Mouse (Mus musculus) limb, embryonic 11.5 days (tissue): Measurements from ENCODE around the gene Sdcbp2. TPM values are rescaled to one million over a fixed set of nuclear protein-coding genes. Genes with fewer than 3 reads are reported as not detected.
"Not testable (repeated sequence)": the region's sequence is repeated elsewhere in the genome, so short reads cannot be mapped to it uniquely, and the experiment has no call there.

Experiments
- ATAC-seq: fragments of 200-750 bp; cut with Nextera tagmentation; 2 replicates; pipeline ENCODE4 v1.8.0; 2017; ENCODE audit warnings: low read depth; ENCODE audit not compliant: insufficient number of reproducible peaks, low FRiP score, low TSS enrichment
- DNase-seq: peaks from one replicate; pipeline ENCODE4 v3.0.0-alpha.2; 2015; ENCODE audit warnings: low spot score
- H3K27ac ChIP-seq: fragments of 300-500 bp; sonication (generic); replicated peaks from 2 replicates; pipeline ENCODE4 v1.5.1; 2014; ENCODE audit warnings: low read depth, mild to moderate bottlenecking, low read length
- H3K27me3 ChIP-seq: fragments of 300-500 bp; sonication (generic); 2 replicates; pipeline ENCODE4 v1.6.1; 2014; ENCODE audit warnings: mild to moderate bottlenecking, low read length, mixed read lengths; ENCODE audit not compliant: control insufficient read depth, insufficient read depth
- H3K36me3 ChIP-seq: fragments of 300-500 bp; sonication (generic); 2 replicates; pipeline ENCODE4 v1.6.1; 2014; ENCODE audit warnings: mild to moderate bottlenecking, low read length, moderate library complexity, mixed read lengths; ENCODE audit not compliant: control insufficient read depth, insufficient read depth
- H3K4me1 ChIP-seq: fragments of 300-500 bp; sonication (generic); 2 replicates; pipeline ENCODE4 v1.6.1; 2014; ENCODE audit warnings: low read length, mixed read lengths; ENCODE audit not compliant: control insufficient read depth, insufficient read depth
- H3K4me2 ChIP-seq: fragments of 300-500 bp; sonication (generic); 2 replicates; pipeline ENCODE4 v1.6.1; 2014; ENCODE audit warnings: low read depth, mild to moderate bottlenecking, moderate library complexity; ENCODE audit not compliant: severe bottlenecking
- H3K4me3 ChIP-seq: fragments of 300-500 bp; sonication (generic); 2 replicates; pipeline ENCODE4 v1.5.1; 2014; ENCODE audit warnings: low read depth, low read length
- H3K9ac ChIP-seq: fragments of 300-500 bp; sonication (generic); 2 replicates; pipeline ENCODE4 v1.6.1; 2014; ENCODE audit warnings: mild to moderate bottlenecking, low read length
- H3K9me3 ChIP-seq: fragments of 300-500 bp; sonication (generic); 2 replicates; pipeline ENCODE4 v1.6.1; 2016; ENCODE audit warnings: low read length; ENCODE audit not compliant: control insufficient read depth
- WGBS: fragments of 180-500 bp; shearing (Covaris S2); extraction: QIAGEN DNeasy Blood & Tissue Kit; methylation state at CpG from one replicate; pipeline ENCODE4 v1.1.7; 2014; 5-methylcytosine and 5-hydroxymethylcytosine counted together
- polyA plus RNA-seq: library from polyadenylated mRNA; unstranded; fragments of >200 nt; fragmentation: Nextera tagmentation; extraction: Ambion mirVana; gene quantifications from 2 replicates; pipeline ENCODE4 v1.2.1, GENCODE M21; 2014

Sdcbp2 gene
- polyA plus RNA-seq, 1 experiment from 2014 or later: 0.48 TPM

GRCm38 (mm10) chr2:151605437-151605987 is 33.1 kb downstream of the Sdcbp2 start:
- WGBS: 51% methylated on average over 9 of the region's 11 CpGs
- 0 out of 2 replicates have a peak, but pooled peaks cover 3% of the 10 kb centered on the region for H3K4me1 ChIP-seq
- no peaks in the 10 kb centered on the region for H3K9me3 ChIP-seq
- 0 out of 2 replicates have a peak overlapping the region, but pooled peaks have one; percentile 45 for H3K27ac ChIP-seq
- no peak overlapping the region for H3K4me3 ChIP-seq
- no peaks in the 10 kb centered on the region for H3K36me3 ChIP-seq
- no peaks in the 10 kb centered on the region for H3K27me3 ChIP-seq
- ATAC-seq (peak; percentile 86), DNase-seq (peak; percentile 69)
- 0 out of 2 replicates have a peak overlapping the region, but pooled peaks have one; percentile 5 for H3K4me2 ChIP-seq
- no peak overlapping the region for H3K9ac ChIP-seq

- no peak for ATAC-seq
- H3K4me2 ChIP-seq: no peak overlapping the region
- H3K4me1 ChIP-seq: 0 out of 2 replicates have a peak, but pooled peaks cover 3% of the 10 kb centered on the region
- no peak overlapping the region for H3K4me3 ChIP-seq
- no peak for DNase-seq
- WGBS: 63% methylated on average over 1 of the region's 1 CpGs
- no peaks in the 10 kb centered on the region for H3K9me3 ChIP-seq
- H3K27me3 ChIP-seq: no peaks in the 10 kb centered on the region
- no peaks in the 10 kb centered on the region for H3K36me3 ChIP-seq
- H3K9ac ChIP-seq: no peak overlapping the region
- H3K27ac ChIP-seq: no peak overlapping the region
Measured at GRCm38 (mm10) chr2:151608435-151608834, 36.0 kb downstream of the Sdcbp2 start.

DNA sequence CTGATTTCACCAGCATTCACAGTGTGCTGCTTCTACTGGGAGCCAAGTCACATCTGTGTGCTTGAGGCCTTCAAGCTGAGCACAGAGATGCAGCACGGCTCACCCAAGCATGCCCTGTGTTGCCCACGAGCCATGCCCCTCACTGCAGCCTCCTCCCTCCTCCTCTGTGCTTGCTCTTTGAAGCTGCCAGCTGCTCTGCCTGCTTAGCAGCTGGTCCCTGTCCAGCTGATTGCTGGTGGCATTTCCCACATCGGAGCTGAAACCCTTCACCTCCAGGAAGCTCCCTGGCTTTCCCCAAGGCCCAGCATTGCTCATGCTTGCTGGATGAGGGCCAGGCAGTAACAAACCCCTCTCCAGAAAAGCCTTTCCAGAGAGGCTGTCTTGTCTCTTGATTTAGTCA is 37.6 kb downstream of the Sdcbp2 start:
- DNase-seq: no peak
- Histone ChIP-seq H3K9me3 (no peaks in the 10 kb centered on the region), H3K36me3 (no peaks in the 10 kb centered on the region), H3K27me3 (no peaks in the 10 kb centered on the region), H3K4me1 (0 out of 2 replicates have a peak, but pooled peaks cover 3% of the 10 kb centered on the region), H3K27ac (no peak overlapping the region), H3K9ac (no peak overlapping the region), H3K4me2 (no peak overlapping the region), H3K4me3 (no peak overlapping the region)
- no peak for ATAC-seq
- WGBS: 44% methylated on average over 3 of the region's 3 CpGs

DNA sequence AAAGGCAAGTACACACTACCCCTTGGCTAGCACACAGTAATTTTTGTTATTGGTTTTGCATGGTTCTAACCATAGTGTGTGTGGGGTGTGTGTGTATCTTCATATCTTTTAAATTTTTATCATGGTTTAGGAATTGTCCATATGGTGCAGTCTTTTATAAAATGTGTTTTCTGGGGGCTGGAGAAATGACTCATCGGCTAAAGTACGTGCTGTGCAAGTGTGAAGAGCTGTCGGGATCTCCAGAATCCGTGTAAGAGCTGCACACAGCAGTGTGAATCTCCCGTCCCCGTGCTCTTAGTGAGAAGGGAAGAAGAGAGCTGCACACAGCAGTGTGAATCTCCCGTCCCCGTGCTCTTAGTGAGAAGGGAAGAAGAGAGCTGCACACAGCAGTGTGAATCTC is 43.4 kb downstream of the Sdcbp2 start:
- H3K27ac ChIP-seq, H3K4me1 ChIP-seq, H3K9me3 ChIP-seq, H3K9ac ChIP-seq, ATAC-seq, H3K4me2 ChIP-seq, DNase-seq, H3K36me3 ChIP-seq, H3K27me3 ChIP-seq, H3K4me3 ChIP-seq: not testable (repeated sequence)
- 87% methylated on average over 6 of the region's 8 CpGs for WGBS

GRCm38 (mm10) chr2:151616551-151617329 is 44.3 kb downstream of the Sdcbp2 start:
- WGBS: 71% methylated on average over 6 of the region's 6 CpGs
- no peaks in the 10 kb centered on the region for H3K4me1 ChIP-seq
- H3K9me3 ChIP-seq: no peaks in the 10 kb centered on the region
- no peaks in the 10 kb centered on the region for H3K36me3 ChIP-seq
- no peaks in the 10 kb centered on the region for H3K27me3 ChIP-seq
- no peak overlapping the region for H3K9ac ChIP-seq
- H3K27ac ChIP-seq: no peak overlapping the region
- ATAC-seq (no peak), DNase-seq (no peak)
- H3K4me2 ChIP-seq: no peak overlapping the region
- no peak overlapping the region for H3K4me3 ChIP-seq

- Histone ChIP-seq H3K4me2 (no peak overlapping the region), H3K9me3 (no peaks in the 10 kb centered on the region), H3K4me1 (no peaks in the 10 kb centered on the region), H3K36me3 (no peaks in the 10 kb centered on the region), H3K27ac (no peak overlapping the region), H3K4me3 (no peak overlapping the region), H3K9ac (no peak overlapping the region), H3K27me3 (no peaks in the 10 kb centered on the region)
- DNase-seq (no peak), ATAC-seq (no peak)
- WGBS: 59% methylated on average over 3 of the region's 3 CpGs
Measured at GRCm38 (mm10) chr2:151623776-151624175, 51.4 kb downstream of the Sdcbp2 start.

- Histone ChIP-seq H3K27ac (no peak overlapping the region), H3K4me1 (no peaks in the 10 kb centered on the region), H3K4me3 (no peak overlapping the region), H3K9ac (no peak overlapping the region), H3K9me3 (no peaks in the 10 kb centered on the region), H3K27me3 (peaks cover 10% of the 10 kb centered on the region; the same call in 1 of the 2 replicates), H3K36me3 (no peaks in the 10 kb centered on the region), H3K4me2 (no peak overlapping the region)
- ATAC-seq (no peak), DNase-seq (no peak)
- WGBS: 89% methylated on average over 7 of the region's 7 CpGs
Measured at GRCm38 (mm10) chr2:151626296-151626695, 53.9 kb downstream of the Sdcbp2 start.

DNA sequence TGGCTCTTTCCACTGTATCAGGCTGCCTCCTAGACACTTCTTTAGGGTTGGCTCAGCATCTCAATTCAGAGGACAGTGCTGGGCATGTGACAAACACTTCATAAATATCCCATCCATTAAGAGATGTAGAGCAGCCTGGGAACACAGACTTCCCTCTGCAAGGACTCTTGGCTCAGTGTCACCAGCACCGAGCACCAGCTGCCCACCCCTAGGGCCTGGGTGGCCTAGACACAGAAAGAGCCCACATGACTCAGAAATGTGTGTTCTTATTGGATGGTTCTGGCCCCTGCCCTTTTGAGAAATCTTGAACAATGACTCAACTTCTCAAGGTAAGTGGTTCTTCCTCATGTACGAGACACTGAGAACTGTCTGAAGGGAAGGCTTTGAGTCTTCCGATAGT is 55.6 kb downstream of the Sdcbp2 start:
- no peak overlapping the region for H3K4me3 ChIP-seq
- H3K9ac ChIP-seq: no peak overlapping the region
- DNase-seq: no peak

More for the DNA sequence above, 55.6 kb downstream of the Sdcbp2 start:
- peaks cover 25% of the 10 kb centered on the region for H3K27me3 ChIP-seq
- no peaks in the 10 kb centered on the region for H3K4me1 ChIP-seq
- H3K27ac ChIP-seq: no peak overlapping the region
- H3K4me2 ChIP-seq: no peak overlapping the region
- no peak for ATAC-seq
- no peaks in the 10 kb centered on the region for H3K9me3 ChIP-seq
- 95% methylated on average over 3 of the region's 3 CpGs for WGBS
- H3K36me3 ChIP-seq: no peaks in the 10 kb centered on the region
